Mouse (Mus musculus) layer of hippocampus, adult 2 months (tissue): Measurements from ENCODE around the gene Pde4d. TPM values are rescaled to one million over a fixed set of nuclear protein-coding genes. Genes with fewer than 3 reads are reported as not detected.

ENCODE experiments used
- DNase-seq, 2 experiments: peaks; one replicate each; pipeline ENCODE4 v3.0.0; 2022; ENCODE audit warnings: low spot score in 2 of 2
- H3K27ac ChIP-seq: fragments of 200-600 bp; 2 replicates; pipeline ENCODE4 v1.8.1; 2022
- H3K4me3 ChIP-seq: fragments of 200-600 bp; 2 replicates; pipeline ENCODE4 v1.8.1; 2022; ENCODE audit warnings: mild to moderate bottlenecking
- CTCF ChIP-seq: fragments of 200-600 bp; conservative IDR thresholded peaks from 2 replicates; pipeline ENCODE4 v1.8.1; 2022; ENCODE audit warnings: antibody characterized with exemption, mild to moderate bottlenecking, moderate library complexity
- total RNA-seq, 2 experiments: library from RNA; stranded (reverse); gene quantifications; 2 replicates each; pipeline ENCODE4 v1.2.3; 2021

Pde4d gene
- total RNA-seq, 2 experiments from 2014 or later = 72.2 to 73.8 TPM

GRCm38 (mm10) chr13:109610772-109611171, 1161.0 kb downstream of the Pde4d start:
- Histone ChIP-seq H3K4me3 (no peak overlapping the region), H3K27ac (no peak overlapping the region)
- no peak for TF ChIP-seq CTCF
- no peak for DNase-seq

GRCm38 (mm10) chr13:109615213-109615784, 1165.6 kb downstream of the Pde4d start:
- no peak for DNase-seq
- no peak for TF ChIP-seq CTCF

DNA sequence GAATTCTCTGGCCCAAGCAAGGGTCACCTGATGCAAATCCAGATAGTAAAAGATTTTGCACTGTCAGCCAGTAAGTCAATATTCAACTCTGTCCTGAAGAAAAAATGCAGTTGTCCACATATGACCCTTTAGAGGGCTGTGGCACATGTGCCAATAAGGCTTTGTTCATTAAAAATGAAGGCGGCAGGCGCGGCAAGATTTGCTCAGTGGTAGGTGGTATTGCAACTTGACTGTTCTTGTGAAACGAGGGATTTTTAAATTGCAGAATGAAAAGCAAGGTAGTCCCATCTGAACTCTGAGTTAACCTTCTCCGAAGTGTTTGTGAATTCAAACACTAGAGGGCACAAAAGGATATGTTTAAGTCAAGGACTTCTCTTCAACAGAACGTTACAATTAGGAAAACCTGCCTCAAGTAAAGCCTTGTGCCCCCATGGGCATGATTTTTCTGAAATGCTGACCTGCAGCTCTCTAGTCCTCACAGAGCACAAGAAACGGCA, 1166.1 kb downstream of the Pde4d start:
- TF ChIP-seq CTCF = peak; percentile 82
- Histone ChIP-seq H3K4me3 (0 out of 2 replicates have a peak overlapping the region, but pooled peaks have one; percentile 15), H3K27ac (no peak overlapping the region)
- DNase-seq = no peak

More at GRCm38 (mm10) chr13:109615213-109615784, 1165.6 kb downstream of the Pde4d start:
- Histone ChIP-seq H3K27ac (no peak overlapping the region), H3K4me3 (no peak overlapping the region)

DNA sequence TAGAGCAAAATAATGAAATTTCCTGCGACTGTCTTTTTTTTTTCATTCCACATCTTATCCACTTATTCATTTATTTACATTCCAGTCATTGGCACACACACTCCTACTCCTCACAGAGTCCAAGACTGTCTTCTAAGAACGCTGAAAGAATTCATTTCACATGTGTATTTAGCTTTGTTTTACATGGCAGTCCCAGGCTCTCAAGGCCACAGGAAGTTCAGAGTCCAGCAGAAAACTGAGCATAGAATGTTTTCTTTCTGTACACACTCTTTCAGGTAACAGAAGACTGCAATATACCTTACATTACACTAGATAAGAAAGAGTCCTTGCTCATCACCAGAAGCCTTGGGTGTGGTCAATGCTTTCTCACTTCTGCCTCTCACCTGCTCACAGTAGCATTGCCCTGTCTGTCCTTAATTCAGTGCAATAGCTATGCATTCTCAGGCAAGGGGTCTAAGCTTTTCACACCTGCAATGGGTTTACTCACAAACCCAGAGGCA, 1169.5 kb downstream of the Pde4d start:
- no peak overlapping the region for H3K27ac ChIP-seq
- H3K4me3 ChIP-seq = no peak overlapping the region
- no peak for TF ChIP-seq CTCF
- DNase-seq = no peak

DNA sequence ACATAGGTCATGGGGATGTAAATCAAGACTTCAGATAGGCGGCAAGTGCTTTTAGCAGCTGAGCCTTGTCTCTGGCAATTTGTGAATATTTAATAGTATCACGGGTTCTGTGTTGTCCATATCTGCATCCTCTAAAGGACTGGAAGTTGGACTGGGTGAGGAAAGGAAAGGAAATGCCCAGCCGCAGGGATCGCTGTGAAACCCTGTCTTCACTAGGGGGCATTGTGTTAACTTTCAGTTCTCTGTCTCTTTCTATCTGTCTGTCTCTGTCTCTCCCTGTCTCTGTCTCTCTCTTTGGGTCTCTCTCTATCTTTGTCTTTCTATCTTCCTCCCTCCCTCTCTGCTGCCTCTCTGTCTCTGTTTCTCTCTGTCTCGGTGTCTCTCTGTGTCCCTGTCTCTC, 1172.5 kb downstream of the Pde4d start:
- no peak for DNase-seq
- TF ChIP-seq CTCF = peak; percentile 62
- Histone ChIP-seq H3K4me3 (no peak overlapping the region), H3K27ac (no peak overlapping the region)

- DNase-seq = no peak
- H3K4me3 ChIP-seq = no peak overlapping the region
- H3K27ac ChIP-seq = no peak overlapping the region
- no peak for TF ChIP-seq CTCF
Observed at GRCm38 (mm10) chr13:109623201-109623600, 1173.5 kb downstream of the Pde4d start.

DNA sequence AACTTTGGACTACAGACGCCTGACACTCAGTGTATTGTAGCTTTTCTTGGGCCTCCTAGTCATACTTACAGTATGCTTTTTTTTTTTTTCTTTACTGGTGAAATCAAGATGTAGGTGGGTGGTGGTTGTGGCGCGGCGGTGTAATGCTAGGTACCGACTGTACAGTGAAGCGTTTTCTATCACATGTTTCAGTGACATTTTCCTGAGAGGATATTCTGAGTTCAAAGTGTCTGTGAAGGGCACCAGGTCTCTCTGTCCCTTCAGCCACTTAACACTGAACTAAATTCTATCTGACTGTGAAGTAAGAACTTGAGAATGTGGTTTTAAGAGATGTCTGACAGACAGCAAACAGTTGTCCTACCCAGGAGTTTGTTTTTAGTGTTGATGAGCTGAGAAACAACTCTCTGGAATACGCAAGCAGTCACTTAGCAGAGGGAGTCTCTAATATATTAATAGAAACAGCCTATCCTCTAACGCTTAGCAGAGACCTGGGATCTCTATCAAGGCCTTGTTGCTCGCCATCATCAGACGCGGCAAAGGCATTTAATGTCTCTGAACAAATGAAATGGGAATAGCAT, 1175.1 kb downstream of the Pde4d start:
- TF ChIP-seq CTCF = no peak
- DNase-seq = no peak
- H3K27ac ChIP-seq = no peak overlapping the region
- H3K4me3 ChIP-seq = no peak overlapping the region

GRCm38 (mm10) chr13:109625466-109626129, 1175.8 kb downstream of the Pde4d start:
- DNase-seq = no peak
- TF ChIP-seq CTCF = no peak
- Histone ChIP-seq H3K27ac (no peak overlapping the region), H3K4me3 (no peak overlapping the region)

GRCm38 (mm10) chr13:109627265-109627664, 1177.5 kb downstream of the Pde4d start:
- Histone ChIP-seq H3K4me3 (no peak overlapping the region), H3K27ac (no peak overlapping the region)
- no peak for DNase-seq
- TF ChIP-seq CTCF = no peak

- TF ChIP-seq CTCF = no peak
- Histone ChIP-seq H3K27ac (no peak overlapping the region), H3K4me3 (no peak overlapping the region)
- DNase-seq = no peak
Observed at GRCm38 (mm10) chr13:109628606-109629005, 1178.9 kb downstream of the Pde4d start.

- Histone ChIP-seq H3K4me3 (no peak overlapping the region), H3K27ac (no peak overlapping the region)
- no peak for TF ChIP-seq CTCF
- DNase-seq = no peak
Observed at GRCm38 (mm10) chr13:109629216-109629615, 1179.5 kb downstream of the Pde4d start.

DNA sequence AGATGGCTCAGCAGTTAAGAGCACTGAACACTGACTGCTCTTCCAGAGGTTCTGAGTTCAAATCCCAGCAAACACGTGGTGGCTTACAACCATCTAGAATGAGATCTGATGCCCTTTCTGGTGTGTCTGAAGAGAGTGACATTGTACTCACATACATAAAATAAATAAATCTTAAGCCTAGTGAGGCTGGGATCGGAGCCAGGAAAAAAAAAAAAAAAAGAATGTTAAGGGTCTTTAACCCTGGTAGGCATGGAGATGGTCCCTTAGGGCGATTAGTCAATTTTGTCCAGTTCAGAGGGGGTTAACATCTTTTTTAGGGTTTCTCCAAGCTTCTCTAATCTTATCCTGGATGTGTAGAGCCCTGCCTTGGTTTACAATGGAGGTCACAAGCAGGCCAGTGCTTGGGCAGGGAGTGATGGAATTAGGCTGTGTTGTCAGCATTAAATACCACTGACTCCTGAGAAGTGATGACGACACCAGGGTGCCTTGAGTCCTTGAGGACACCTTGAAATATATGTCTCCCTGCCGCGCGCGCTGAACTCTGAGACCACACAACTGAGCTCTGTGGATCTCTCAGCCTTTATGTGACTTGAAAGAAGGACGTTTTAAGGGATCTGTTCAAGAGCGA, 1181.8 kb downstream of the Pde4d start:
- no peak overlapping the region for H3K27ac ChIP-seq
- TF ChIP-seq CTCF = no peak
- H3K4me3 ChIP-seq = no peak overlapping the region
- no peak for DNase-seq
